Mouse (Mus musculus) brain, embryonic 14.5 days (tissue): ENCODE measurements at regions not wholly inside any gene's neighbourhood (a gene's known extent, or its start where the extent isn't known, plus 50 kb on each side); places are given as distances from the start of the nearest gene placed in this dataset.

Experiments
- DNase-seq: peaks from one replicate; pipeline ENCODE4 v3.0.0-alpha.2; 2011; ENCODE audit warnings: low read depth
- CTCF ChIP-seq: fragments of 200-500 bp; IDR thresholded peaks from 2 replicates; pipeline ENCODE4 v1.5.1; 2012; ENCODE audit warnings: inconsistent platforms, mild to moderate bottlenecking, moderate library complexity, borderline replicate concordance; ENCODE audit not compliant: insufficient read depth, insufficient read length; ENCODE audit errors: extremely low read depth
- POLR2A ChIP-seq: fragments of 200-500 bp; IDR thresholded peaks from 2 replicates; pipeline ENCODE4 v1.6.1; 2012; ENCODE audit warnings: mild to moderate bottlenecking, inconsistent platforms, borderline replicate concordance; ENCODE audit not compliant: poor library complexity, insufficient read depth, insufficient read length, severe bottlenecking; ENCODE audit errors: extremely low read depth

DNA sequence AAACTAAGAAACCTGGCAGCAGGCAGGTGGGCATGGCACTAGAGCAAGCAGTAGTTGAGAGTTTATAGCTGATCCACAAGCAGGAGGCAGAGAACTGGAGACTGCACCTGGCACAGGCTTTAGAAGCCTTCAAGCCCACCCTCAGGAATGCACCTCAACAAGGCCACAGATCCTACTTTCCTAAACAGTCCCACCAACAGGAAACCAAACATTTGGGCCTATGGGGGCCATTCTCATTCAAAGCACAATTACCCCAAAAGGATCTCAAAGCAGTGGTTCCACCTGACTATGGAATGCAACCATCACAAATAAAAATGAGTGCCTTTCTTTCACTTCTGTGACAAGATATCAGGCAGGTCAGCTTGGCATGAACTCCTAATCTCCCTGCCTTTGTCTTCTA lies 749.9 kb downstream of the Cypt12 start:
- TF ChIP-seq POLR2A (no peak), CTCF (no peak)
- DNase-seq, result no peak

DNA sequence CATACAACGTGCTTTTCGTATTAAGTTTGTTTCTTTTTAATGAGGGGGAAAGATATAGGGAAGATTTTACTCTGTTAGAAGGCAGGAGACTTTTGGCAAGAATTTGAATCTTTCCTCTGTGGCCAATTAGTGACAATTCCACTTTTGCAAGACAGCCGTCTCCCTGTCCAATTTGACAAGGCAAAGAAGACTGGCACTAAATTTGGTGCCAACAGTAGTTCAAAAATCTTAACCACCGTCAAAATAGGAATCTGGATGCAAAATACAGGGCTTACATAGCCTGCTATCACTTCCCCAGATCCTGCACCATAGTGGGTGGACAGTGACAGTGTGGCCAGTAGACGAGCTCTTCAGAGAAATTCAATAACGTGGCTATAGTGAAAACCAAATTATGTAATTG lies 757.0 kb downstream of the Cypt12 start:
- peak; percentile 67 for DNase-seq
- TF ChIP-seq CTCF (no peak), POLR2A (no peak)

- no peak for TF ChIP-seq CTCF
- TF ChIP-seq POLR2A, result no peak
These were observed 757.5 kb downstream of the Cypt12 start for GRCm38 (mm10) chr3:18705756-18706155.

GRCm38 (mm10) chr3:18706356-18706755 lies 758.1 kb downstream of the Cypt12 start:
- DNase-seq, result peak; percentile 60
- TF ChIP-seq POLR2A, result no peak
- TF ChIP-seq CTCF, result no peak

More at GRCm38 (mm10) chr3:18705756-18706155, 757.5 kb downstream of the Cypt12 start:
- DNase-seq, result peak; percentile 23

DNA sequence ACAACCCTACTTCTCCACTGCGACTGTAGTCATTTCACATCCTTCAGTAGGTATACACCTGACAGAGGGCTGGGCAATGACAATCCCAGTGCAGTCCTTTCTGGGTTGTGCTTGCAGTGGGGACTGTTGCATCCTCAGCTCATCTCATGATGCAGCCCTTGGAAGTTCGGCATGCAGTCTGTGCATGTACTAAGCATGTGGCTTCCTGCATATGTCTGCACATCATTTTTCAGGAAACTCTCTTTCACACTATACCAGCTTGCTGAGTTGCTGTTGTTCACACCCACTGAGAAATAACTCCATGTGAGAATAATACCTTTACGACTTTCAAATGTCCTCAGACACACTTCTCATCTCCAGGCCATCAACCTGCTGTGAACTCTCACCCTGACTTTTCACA lies 759.5 kb downstream of the Cypt12 start:
- peak; percentile 68 for DNase-seq
- TF ChIP-seq CTCF (no peak), POLR2A (no peak)

- no peak for DNase-seq
These were observed 763.5 kb downstream of the Cypt12 start for GRCm38 (mm10) chr3:18711661-18712060.

GRCm38 (mm10) chr3:18713986-18714385 lies 765.8 kb downstream of the Cypt12 start:
- peak; percentile 84 for DNase-seq
- no peak for TF ChIP-seq CTCF
- no peak for TF ChIP-seq POLR2A

More at GRCm38 (mm10) chr3:18711661-18712060, 763.5 kb downstream of the Cypt12 start:
- TF ChIP-seq CTCF, result no peak
- no peak for TF ChIP-seq POLR2A

GRCm38 (mm10) chr3:18714968-18715630 lies 766.9 kb downstream of the Cypt12 start:
- TF ChIP-seq CTCF (no peak), POLR2A (no peak)
- peak; percentile 87 for DNase-seq

GRCm38 (mm10) chr3:18715776-18716175 lies 767.6 kb downstream of the Cypt12 start:
- TF ChIP-seq CTCF, result no peak
- no peak for TF ChIP-seq POLR2A
- DNase-seq, result peak; percentile 91

GRCm38 (mm10) chr3:18725507-18725906 lies 777.3 kb downstream of the Cypt12 start:
- no peak for TF ChIP-seq CTCF
- TF ChIP-seq POLR2A, result no peak
- DNase-seq, result peak; percentile 61

- peak; percentile 68 for DNase-seq
- TF ChIP-seq POLR2A, result no peak
- no peak for TF ChIP-seq CTCF
These were observed 783.0 kb downstream of the Cypt12 start for GRCm38 (mm10) chr3:18731251-18731650.

DNA sequence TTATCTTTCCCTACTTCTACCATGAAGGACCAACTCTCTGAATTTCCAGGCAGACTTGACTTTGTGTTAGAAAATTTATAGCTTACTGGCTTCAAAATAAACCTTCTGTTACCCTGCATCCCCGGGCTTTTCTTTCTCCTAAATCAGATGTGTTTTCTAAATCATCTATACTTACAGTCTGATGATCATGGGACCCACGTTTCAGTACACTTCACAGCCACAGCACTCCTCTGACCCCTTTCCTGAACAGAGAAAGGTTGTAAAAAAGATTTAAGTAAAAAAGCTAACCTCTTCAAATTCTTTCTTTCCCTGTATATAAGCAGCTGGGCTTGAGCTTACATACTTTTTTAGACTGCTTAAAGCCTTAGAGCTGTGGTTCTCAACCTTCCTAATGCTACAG lies 783.5 kb downstream of the Cypt12 start:
- no peak for DNase-seq
- TF ChIP-seq POLR2A (no peak), CTCF (no peak)
